35 mouse cellular contexts compared by ENCODE assay signal in the genomic region with DNA sequence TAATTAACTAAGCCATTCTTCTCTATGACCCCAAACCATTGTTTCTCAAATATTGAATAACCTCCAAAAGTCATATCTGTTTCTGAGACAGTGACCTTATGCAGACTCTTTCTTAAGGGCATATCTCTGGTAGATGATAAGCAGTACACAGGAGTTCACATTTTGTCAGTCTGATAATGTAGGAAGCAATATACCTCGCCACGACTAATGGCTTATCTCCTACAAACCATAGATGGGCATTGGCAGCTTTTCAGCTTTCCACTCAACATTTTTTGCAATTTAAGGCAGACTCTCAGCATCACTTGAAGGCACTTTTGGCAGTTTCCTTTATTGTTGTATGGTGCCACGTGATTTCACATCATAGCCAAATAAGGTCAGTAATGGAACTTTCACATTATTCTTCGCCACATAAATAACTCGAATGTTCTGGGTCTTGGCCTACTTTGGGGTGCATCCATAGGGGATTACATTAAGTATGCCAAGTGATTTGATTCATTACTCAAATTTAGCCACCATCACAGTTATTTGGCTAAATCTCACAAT.
"Had no signal": no experiment of that assay in that cellular context is flagged by ENCODE, and none has a peak within 500 bp of the region (broad histone marks: within the 10 kb centered on the region; RNA-seq: fewer than 3 reads in every experiment).

No protein-coding gene starts in this region.

- H3K4me3 ChIP-seq: heart, embryonic 10.5 days; heart, embryonic 12.5 days; heart, embryonic 13.5 days; heart, embryonic 15.5 days; hindbrain, embryonic 10.5 days; hindbrain, embryonic 12.5 days; hindbrain, embryonic 13.5 days; hindbrain, embryonic 15.5 days; intestine, embryonic 15.5 days; kidney, embryonic 15.5 days; layer of hippocampus, adult 2 months had no signal

- DNase-seq: heart, postnatal 10 days; heart, postnatal 14 days; heart, postnatal 36 days; heart, postnatal 4 days; kidney, adult 11 months; kidney, adult 18-20 months; kidney, adult 2 months; kidney, adult 8-10 months; kidney, adult 9 months; kidney, postnatal 10 days; kidney, postnatal 14 days; kidney, postnatal 25 days; kidney, postnatal 36 days; kidney, postnatal 4 days; layer of hippocampus, adult 9-11 months; layer of hippocampus, postnatal 36 days had no signal

- H3K9ac ChIP-seq: heart, embryonic 12.5 days; heart, embryonic 13.5 days; heart, embryonic 15.5 days; hindbrain, embryonic 12.5 days; hindbrain, embryonic 13.5 days; hindbrain, embryonic 14.5 days; hindbrain, embryonic 15.5 days; intestine, embryonic 15.5 days; kidney, embryonic 15.5 days had no signal

- H3K27me3 ChIP-seq: heart, embryonic 12.5 days; heart, embryonic 13.5 days; heart, embryonic 15.5 days; hindbrain, embryonic 12.5 days; hindbrain, embryonic 13.5 days; hindbrain, embryonic 15.5 days; intestine, embryonic 15.5 days; kidney, embryonic 15.5 days had no signal

- H3K27ac ChIP-seq: heart, embryonic 10.5 days; heart, embryonic 13.5 days; heart, embryonic 15.5 days; hindbrain, embryonic 10.5 days; hindbrain, embryonic 12.5 days; hindbrain, embryonic 13.5 days; hindbrain, embryonic 14.5 days; hindbrain, embryonic 15.5 days; hindbrain, postnatal 0 days; intestine, embryonic 15.5 days; kidney, embryonic 15.5 days; kidney, postnatal 0 days; layer of hippocampus, adult 2 months had no signal

- H3K9me3 ChIP-seq: heart, embryonic 10.5 days; heart, embryonic 12.5 days; heart, embryonic 13.5 days; heart, embryonic 15.5 days; hindbrain, embryonic 10.5 days; hindbrain, embryonic 12.5 days; hindbrain, embryonic 13.5 days; hindbrain, embryonic 15.5 days; intestine, embryonic 15.5 days; kidney, embryonic 15.5 days had no signal

- H3K36me3 ChIP-seq: heart, embryonic 10.5 days; heart, embryonic 12.5 days; heart, embryonic 13.5 days; heart, embryonic 15.5 days; hindbrain, embryonic 10.5 days; hindbrain, embryonic 12.5 days; hindbrain, embryonic 13.5 days; hindbrain, embryonic 15.5 days; intestine, embryonic 15.5 days; kidney, embryonic 15.5 days had no signal

- H3K4me2 ChIP-seq: heart, embryonic 11.5 days; heart, embryonic 12.5 days; heart, embryonic 13.5 days; heart, embryonic 15.5 days; hindbrain, embryonic 12.5 days; hindbrain, embryonic 13.5 days; hindbrain, embryonic 14.5 days; hindbrain, embryonic 15.5 days; intestine, embryonic 15.5 days; kidney, embryonic 15.5 days had no signal

- H3K4me1 ChIP-seq: heart, embryonic 10.5 days; heart, embryonic 12.5 days; hindbrain, embryonic 10.5 days; hindbrain, embryonic 12.5 days; hindbrain, embryonic 15.5 days; intestine, embryonic 15.5 days; kidney, embryonic 15.5 days had no signal

- ATAC-seq: hindbrain, embryonic 16.5 days; hindbrain, postnatal 0 days; inflammation-experienced regulatory T-cells, adult 6 months; intestine, embryonic 15.5 days; intestine, embryonic 16.5 days; intestine, postnatal 0 days had no signal
